Mouse (Mus musculus) olfactory bulb, adult 2 months (tissue): ENCODE data around the gene Plekhg3.

Experiments used
- CTCF ChIP-seq: fragments of 200-500 bp; IDR thresholded peaks from 2 replicates; pipeline ENCODE4 v1.5.1; 2012; ENCODE audit warnings: low read depth, mild to moderate bottlenecking, low read length, moderate library complexity; ENCODE audit not compliant: insufficient read depth
- POLR2A ChIP-seq: fragments of 200-500 bp; IDR thresholded peaks from 2 replicates; pipeline ENCODE4 v1.6.1; 2012; ENCODE audit warnings: mild to moderate bottlenecking, low read depth, low read length, moderate library complexity; ENCODE audit not compliant: insufficient read depth

GRCm38 (mm10) chr12:76583454-76583853 lies 52.8 kb downstream of the Plekhg3 start:
- no peak for TF ChIP-seq CTCF
- no peak for TF ChIP-seq POLR2A
